Mouse (Mus musculus): Measurements from ENCODE around the gene Rmnd5a. TPM values are rescaled to one million over a fixed set of nuclear protein-coding genes. Genes with fewer than 3 reads are reported as not detected.
A peak's percentile ranks its signal among the peaks of the same experiment; 100 is the strongest.
"Not testable (repeated sequence)": the region's sequence is repeated elsewhere in the genome, so short reads cannot be mapped to it uniquely, and the experiment has no call there.

Rmnd5a gene
- polyA plus RNA-seq, 1 experiment from 2014 or later, result 15.2 TPM

GRCm38 (mm10) chr6:71471830-71472520, 31.5 kb upstream of the Rmnd5a start:
- Histone ChIP-seq H3K27ac (replicated peaks) (no peak overlapping the region), H3K9me3 (no peaks in the 10 kb centered on the region), H3K4me2 (replicated peaks) (no peak overlapping the region), H3K27me3 (no peaks in the 10 kb centered on the region), H3K4me1 (no peaks in the 10 kb centered on the region), H3K9ac (replicated peaks) (no peak overlapping the region), H3K36me3 (no peaks in the 10 kb centered on the region), H3K4me3 (no peak overlapping the region)
- no peak for ATAC-seq (ENCODE audit: low FRiP score, low read depth)
- WGBS, result 81% methylated on average over 4 of the region's 4 CpGs

GRCm38 (mm10) chr6:71469291-71469690, 28.9 kb upstream of the Rmnd5a start:
- H3K27me3 ChIP-seq, result no peaks in the 10 kb centered on the region
- H3K9me3 ChIP-seq, result no peaks in the 10 kb centered on the region
- no peak overlapping the region for H3K4me3 ChIP-seq
- no peak overlapping the region for H3K4me2 ChIP-seq (replicated peaks)
- WGBS, result 71% methylated on average over 3 of the region's 3 CpGs
- no peaks in the 10 kb centered on the region for H3K36me3 ChIP-seq
- no peak overlapping the region for H3K9ac ChIP-seq (replicated peaks)
- ATAC-seq (ENCODE audit: low FRiP score, low read depth), result no peak
- H3K27ac ChIP-seq (replicated peaks), result no peak overlapping the region
- H3K4me1 ChIP-seq, result no peaks in the 10 kb centered on the region

GRCm38 (mm10) chr6:71467766-71468165, 27.3 kb upstream of the Rmnd5a start:
- H3K4me3 ChIP-seq, result no peak overlapping the region
- no peaks in the 10 kb centered on the region for H3K36me3 ChIP-seq
- no peak overlapping the region for H3K4me2 ChIP-seq (replicated peaks)
- H3K27ac ChIP-seq (replicated peaks), result no peak overlapping the region
- H3K27me3 ChIP-seq, result no peaks in the 10 kb centered on the region
- no peaks in the 10 kb centered on the region for H3K4me1 ChIP-seq
- 76% methylated on average over 4 of the region's 4 CpGs for WGBS
- no peak for ATAC-seq (ENCODE audit: low FRiP score, low read depth)
- no peak overlapping the region for H3K9ac ChIP-seq (replicated peaks)
- H3K9me3 ChIP-seq, result 0 out of 2 replicates have a peak, but pooled peaks cover 1% of the 10 kb centered on the region

- no peaks in the 10 kb centered on the region for H3K4me1 ChIP-seq
- WGBS, result 65% methylated on average over 3 of the region's 3 CpGs
- H3K4me3 ChIP-seq, result no peak overlapping the region
- H3K4me2 ChIP-seq (replicated peaks), result no peak overlapping the region
- no peaks in the 10 kb centered on the region for H3K27me3 ChIP-seq
- no peak overlapping the region for H3K9ac ChIP-seq (replicated peaks)
- no peak for ATAC-seq (ENCODE audit: low FRiP score, low read depth)
- 0 out of 2 replicates have a peak, but pooled peaks cover 3% of the 10 kb centered on the region for H3K9me3 ChIP-seq
- no peaks in the 10 kb centered on the region for H3K36me3 ChIP-seq
- H3K27ac ChIP-seq (replicated peaks), result no peak overlapping the region
These were observed 24.7 kb upstream of the Rmnd5a start for GRCm38 (mm10) chr6:71465146-71465545.

GRCm38 (mm10) chr6:71457956-71458608, 17.6 kb upstream of the Rmnd5a start:
- Histone ChIP-seq H3K27me3 (no peaks in the 10 kb centered on the region), H3K4me2 (replicated peaks) (no peak overlapping the region), H3K4me1 (no peaks in the 10 kb centered on the region), H3K36me3 (no peaks in the 10 kb centered on the region), H3K27ac (replicated peaks) (no peak overlapping the region), H3K4me3 (no peak overlapping the region), H3K9ac (replicated peaks) (no peak overlapping the region), H3K9me3 (0 out of 2 replicates have a peak, but pooled peaks cover 3% of the 10 kb centered on the region)
- WGBS, result 83% methylated on average over 8 of the region's 8 CpGs
- ATAC-seq (ENCODE audit: low FRiP score, low read depth), result no peak

GRCm38 (mm10) chr6:71453983-71454739, 13.7 kb upstream of the Rmnd5a start:
- H3K27me3 ChIP-seq; H3K36me3 ChIP-seq; H3K9me3 ChIP-seq; ATAC-seq (ENCODE audit: low FRiP score, low read depth); H3K27ac ChIP-seq (replicated peaks); H3K9ac ChIP-seq (replicated peaks); H3K4me3 ChIP-seq; H3K4me1 ChIP-seq; H3K4me2 ChIP-seq (replicated peaks): not testable (repeated sequence)

- no peak for ATAC-seq (ENCODE audit: low FRiP score, low read depth)
- Histone ChIP-seq H3K4me1 (no peaks in the 10 kb centered on the region), H3K9ac (replicated peaks) (no peak overlapping the region), H3K36me3 (no peaks in the 10 kb centered on the region), H3K9me3 (no peaks in the 10 kb centered on the region), H3K27ac (replicated peaks) (no peak overlapping the region), H3K4me3 (no peak overlapping the region), H3K27me3 (no peaks in the 10 kb centered on the region), H3K4me2 (replicated peaks) (no peak overlapping the region)
- 84% methylated on average over 2 of the region's 2 CpGs for WGBS
These were observed 12.4 kb upstream of the Rmnd5a start for GRCm38 (mm10) chr6:71452792-71453191.

- H3K27ac ChIP-seq (replicated peaks), result no peak overlapping the region
- H3K9me3 ChIP-seq, result no peaks in the 10 kb centered on the region
- no peak for ATAC-seq (ENCODE audit: low FRiP score, low read depth)
- H3K4me1 ChIP-seq, result peaks cover 9% of the 10 kb centered on the region
- 86% methylated on average over 6 of the region's 6 CpGs for WGBS
- no peaks in the 10 kb centered on the region for H3K27me3 ChIP-seq
- no peaks in the 10 kb centered on the region for H3K36me3 ChIP-seq
- H3K4me2 ChIP-seq (replicated peaks), result no peak overlapping the region
- H3K4me3 ChIP-seq, result no peak overlapping the region
- no peak overlapping the region for H3K9ac ChIP-seq (replicated peaks)
These were observed 5.1 kb upstream of the Rmnd5a start for GRCm38 (mm10) chr6:71445560-71445959.

GRCm38 (mm10) chr6:71444756-71445155, 4.3 kb upstream of the Rmnd5a start:
- Histone ChIP-seq H3K36me3 (no peaks in the 10 kb centered on the region), H3K27ac (replicated peaks) (no peak overlapping the region), H3K9me3 (no peaks in the 10 kb centered on the region), H3K4me2 (replicated peaks) (no peak overlapping the region), H3K4me3 (no peak overlapping the region), H3K9ac (replicated peaks) (no peak overlapping the region), H3K4me1 (peaks cover 9% of the 10 kb centered on the region), H3K27me3 (no peaks in the 10 kb centered on the region)
- ATAC-seq (ENCODE audit: low FRiP score, low read depth), result no peak
- 64% methylated on average over 1 of the region's 1 CpGs for WGBS

GRCm38 (mm10) chr6:71442130-71442529, 1.7 kb upstream of the Rmnd5a start:
- WGBS, result 64% methylated on average over 3 of the region's 3 CpGs
- ATAC-seq (ENCODE audit: low FRiP score, low read depth), result no peak
- H3K27ac ChIP-seq (replicated peaks), result no peak overlapping the region
- no peak overlapping the region for H3K4me3 ChIP-seq
- H3K27me3 ChIP-seq, result no peaks in the 10 kb centered on the region
- H3K4me1 ChIP-seq, result peaks cover 24% of the 10 kb centered on the region
- H3K4me2 ChIP-seq (replicated peaks), result 0 out of 2 replicates have a peak overlapping the region, but pooled peaks have one; percentile 95
- no peaks in the 10 kb centered on the region for H3K36me3 ChIP-seq
- H3K9ac ChIP-seq (replicated peaks), result 0 out of 2 replicates have a peak overlapping the region, but pooled peaks have one; percentile 82
- H3K9me3 ChIP-seq, result no peaks in the 10 kb centered on the region

GRCm38 (mm10) chr6:71441251-71441580, 779 bp upstream of the Rmnd5a start:
- Histone ChIP-seq H3K9ac (replicated peaks) (peak overlapping the region; percentile 82), H3K4me1 (peaks cover 28% of the 10 kb centered on the region), H3K27me3 (no peaks in the 10 kb centered on the region), H3K36me3 (no peaks in the 10 kb centered on the region), H3K4me2 (replicated peaks) (peak overlapping the region; percentile 95), H3K27ac (replicated peaks) (peak overlapping the region; percentile 96), H3K9me3 (no peaks in the 10 kb centered on the region), H3K4me3 (peak overlapping the region; percentile 98)
- WGBS, result 5% methylated on average over 12 of the region's 12 CpGs
- ATAC-seq (ENCODE audit: low FRiP score, low read depth), result peak; percentile 1; the same call in 1 of the 2 replicates

- peak; percentile 74; the same call in 1 of the 2 replicates for ATAC-seq (ENCODE audit: low FRiP score, low read depth)
- H3K36me3 ChIP-seq, result no peaks in the 10 kb centered on the region
- peak overlapping the region; percentile 96 for H3K27ac ChIP-seq (replicated peaks)
- H3K4me2 ChIP-seq (replicated peaks), result peak overlapping the region; percentile 75
- H3K4me3 ChIP-seq, result peak overlapping the region; percentile 98
- H3K9me3 ChIP-seq, result no peaks in the 10 kb centered on the region
- no peaks in the 10 kb centered on the region for H3K27me3 ChIP-seq
- H3K9ac ChIP-seq (replicated peaks), result peak overlapping the region; percentile 95
- peaks cover 29% of the 10 kb centered on the region for H3K4me1 ChIP-seq
- WGBS, result under 1% methylated on average over 21 of the region's 47 CpGs
These were observed 283 bp downstream of the Rmnd5a start for GRCm38 (mm10) chr6:71440217-71440491.
